Mouse (Mus musculus) right cerebral cortex, postnatal 10 days (tissue): Measurements from ENCODE around the gene Slc12a8.

Source experiments
- DNase-seq, 2 experiments: peaks; one replicate each; pipeline ENCODE4 v3.0.0; 2021; ENCODE audit warnings: low spot score in 2 of 2

The Slc12a8 gene

GRCm38 (mm10) chr16:33544346-33544745 lies 27.2 kb downstream of the Slc12a8 start:
- no peak for DNase-seq

DNA sequence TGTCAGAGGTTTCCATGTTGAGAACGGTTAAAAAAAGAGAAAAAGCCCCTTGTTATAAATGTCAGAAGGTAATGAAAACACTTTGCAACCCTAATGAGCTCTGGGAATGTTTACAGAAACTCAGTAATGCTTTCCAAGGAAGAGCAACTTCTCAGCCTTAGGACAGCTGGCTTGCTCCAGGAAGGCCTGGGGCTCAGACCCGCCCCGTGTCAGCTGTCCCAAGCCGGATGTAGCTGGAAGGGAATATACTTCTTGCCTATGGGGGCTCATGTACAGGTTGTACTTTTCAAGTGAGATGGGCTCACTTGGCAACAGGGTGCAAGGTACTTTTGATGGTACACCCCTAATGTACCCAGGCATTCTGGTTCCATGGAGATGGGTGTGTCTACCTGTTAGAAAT lies 28.4 kb downstream of the Slc12a8 start:
- DNase-seq, result no peak

DNA sequence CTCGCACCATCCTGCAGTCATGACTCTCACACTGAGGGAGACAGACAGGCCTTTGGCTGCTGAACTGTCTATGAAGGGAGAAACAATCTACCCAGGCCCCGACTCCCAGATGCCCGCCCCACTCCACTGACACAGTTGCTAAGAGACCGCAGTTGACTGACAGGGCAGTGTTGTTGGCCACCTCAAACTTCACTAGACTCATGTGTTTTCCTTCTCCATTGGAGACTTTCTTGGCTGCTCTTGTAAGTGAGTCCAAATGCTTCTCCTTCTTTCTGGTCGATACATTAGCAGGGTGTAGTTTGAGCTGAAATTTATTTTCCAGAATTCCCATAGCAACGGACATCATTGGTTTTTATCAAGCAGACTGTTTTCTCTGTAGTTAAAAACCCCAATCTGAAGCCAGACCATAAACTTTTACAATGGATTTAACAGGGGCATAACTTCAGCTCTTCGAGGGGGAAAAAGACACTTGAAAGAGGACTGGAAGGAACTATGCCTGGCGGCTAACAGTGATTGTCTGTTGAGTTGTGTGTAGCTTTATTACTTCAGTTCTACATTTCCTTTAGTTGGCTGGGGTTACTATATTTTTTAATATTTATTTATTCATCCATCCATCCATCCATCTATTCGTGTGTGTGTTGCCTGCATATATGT lies 36.7 kb downstream of the Slc12a8 start:
- no peak for DNase-seq

DNA sequence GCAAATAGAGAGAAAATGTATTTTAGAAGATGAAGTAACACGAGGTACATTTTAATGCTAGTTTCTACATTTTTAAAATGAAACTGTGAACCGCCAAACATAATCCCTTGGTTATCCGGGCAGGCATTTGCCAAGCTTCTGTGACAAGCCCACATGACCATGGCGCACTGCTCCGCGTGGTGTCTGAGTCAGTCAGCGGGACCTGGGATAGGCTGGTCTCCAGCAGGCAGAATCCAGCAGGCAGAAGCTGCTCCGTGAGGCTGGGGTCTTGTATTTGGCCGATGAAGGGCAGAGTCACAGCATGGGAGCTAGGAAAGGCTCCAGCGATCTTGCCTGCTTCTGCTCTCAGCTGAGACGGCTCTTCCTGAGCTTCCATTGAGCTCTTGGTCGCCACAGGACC lies 41.0 kb downstream of the Slc12a8 start:
- DNase-seq, result no peak

DNA sequence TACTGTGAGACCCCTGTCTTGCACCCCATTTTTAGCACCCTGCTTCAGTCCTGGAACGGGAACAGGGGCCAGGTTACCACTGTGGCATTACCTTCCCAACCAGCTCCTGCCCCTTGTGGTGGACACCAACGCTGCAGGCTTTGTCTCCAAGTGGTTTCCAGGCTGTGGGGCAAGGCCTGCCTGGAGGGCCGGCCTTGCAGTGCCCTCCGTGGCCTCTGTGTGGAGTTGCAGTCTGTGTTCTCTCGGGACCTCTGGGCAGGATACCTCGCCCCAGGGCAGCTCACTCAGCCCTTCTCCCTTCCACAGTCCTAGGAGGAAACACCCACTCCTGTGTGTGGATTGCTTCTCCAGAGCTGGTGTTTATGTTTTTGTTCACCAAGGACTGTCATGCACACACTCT lies 43.2 kb downstream of the Slc12a8 start:
- DNase-seq, result peak; percentile 67 to 79

- no peak for DNase-seq
Measured at GRCm38 (mm10) chr16:33561308-33562009, 44.3 kb downstream of the Slc12a8 start.

DNA sequence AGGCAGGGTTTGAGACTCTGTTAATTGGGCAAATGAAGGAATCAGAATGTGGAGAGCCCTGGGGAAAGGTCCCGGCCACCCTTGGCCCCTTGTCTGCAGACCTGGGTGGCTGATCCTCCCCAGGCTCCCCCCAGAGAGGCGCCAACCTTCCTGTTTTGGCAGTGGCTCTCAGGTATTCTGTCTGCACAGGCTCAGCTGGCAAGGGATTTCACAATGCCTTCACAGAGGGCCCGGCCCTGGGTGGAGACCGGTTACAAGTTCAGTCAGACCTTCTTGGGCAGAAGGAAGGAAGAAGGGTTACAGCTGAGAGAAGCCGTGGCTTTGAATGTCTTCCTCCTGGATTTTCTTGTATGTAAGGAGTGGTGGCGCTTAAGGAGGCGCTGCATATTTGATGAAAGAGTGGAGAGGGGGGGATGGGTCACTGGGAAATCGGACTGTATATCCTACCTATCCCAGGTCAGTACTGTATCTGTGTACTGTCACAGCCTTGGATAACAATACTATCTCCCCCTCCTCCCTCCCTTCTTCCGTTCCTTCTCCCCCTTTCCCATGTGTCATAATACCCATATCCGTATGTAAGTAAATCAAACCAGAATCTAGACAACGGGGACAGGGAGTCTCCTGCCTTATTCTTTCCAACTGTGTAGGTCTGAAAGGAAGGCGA lies 45.9 kb downstream of the Slc12a8 start:
- DNase-seq, result no peak

DNA sequence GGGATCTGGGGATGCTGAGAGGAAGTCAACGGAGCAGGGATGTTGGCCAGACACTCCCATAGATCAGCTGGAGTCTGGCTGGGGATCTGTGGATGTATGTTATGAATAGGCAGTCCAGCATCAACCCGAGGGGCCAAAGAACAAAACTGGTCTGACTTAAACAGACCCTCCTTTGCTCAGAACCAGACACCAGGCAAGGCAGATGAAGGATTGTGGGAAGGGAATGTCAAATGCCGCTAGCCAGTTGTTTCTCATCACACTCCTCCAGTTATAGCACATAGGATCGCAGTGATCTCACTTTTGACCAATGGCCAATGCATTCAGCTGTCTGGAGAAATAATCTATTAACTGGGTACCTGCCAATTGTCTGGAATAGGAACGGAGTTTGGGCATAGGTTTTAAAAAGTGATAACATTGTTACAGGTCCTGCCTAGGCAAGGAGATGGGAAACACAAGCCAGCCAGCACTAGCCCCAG lies 46.4 kb downstream of the Slc12a8 start:
- no peak for DNase-seq

DNA sequence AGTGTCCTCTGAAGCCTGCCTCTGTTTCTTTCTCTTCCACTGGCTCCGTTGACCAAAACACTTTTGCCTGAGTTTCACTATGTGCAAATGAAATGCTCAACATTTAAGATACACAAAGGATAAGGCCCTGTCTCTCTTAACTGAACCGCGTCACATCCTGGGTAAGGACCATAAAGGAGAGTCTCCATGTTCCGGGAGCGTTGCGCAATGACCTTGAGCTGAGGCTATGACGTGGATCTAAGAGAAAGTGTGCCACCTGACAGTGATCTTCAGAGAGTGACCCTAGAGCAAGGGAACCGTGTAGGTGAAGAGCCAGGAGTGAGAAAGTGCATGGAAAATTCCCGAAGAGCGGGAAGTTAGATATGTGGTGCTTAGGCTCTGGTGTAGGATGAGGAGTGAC lies 49.3 kb downstream of the Slc12a8 start:
- no peak for DNase-seq

DNA sequence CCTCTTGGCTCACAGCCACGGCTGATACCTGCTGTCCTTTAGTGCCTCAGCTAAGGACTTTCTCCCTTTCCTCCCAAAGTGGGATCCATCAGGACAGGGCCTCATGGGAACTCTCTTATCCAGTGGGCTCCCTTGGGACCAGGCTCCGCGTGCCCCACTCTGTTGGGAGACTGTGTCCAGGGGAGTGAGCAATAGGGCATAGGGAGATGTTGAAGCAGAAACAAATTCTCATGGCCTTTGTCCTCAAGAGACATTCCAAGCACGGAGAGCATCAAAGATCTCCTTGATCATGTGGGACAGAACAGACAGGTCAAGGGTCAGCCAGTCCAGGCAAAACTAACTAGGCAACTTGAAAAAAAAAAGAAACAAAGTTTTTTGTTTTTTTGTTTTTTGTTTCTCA lies 50.6 kb downstream of the Slc12a8 start:
- DNase-seq, result no peak

DNA sequence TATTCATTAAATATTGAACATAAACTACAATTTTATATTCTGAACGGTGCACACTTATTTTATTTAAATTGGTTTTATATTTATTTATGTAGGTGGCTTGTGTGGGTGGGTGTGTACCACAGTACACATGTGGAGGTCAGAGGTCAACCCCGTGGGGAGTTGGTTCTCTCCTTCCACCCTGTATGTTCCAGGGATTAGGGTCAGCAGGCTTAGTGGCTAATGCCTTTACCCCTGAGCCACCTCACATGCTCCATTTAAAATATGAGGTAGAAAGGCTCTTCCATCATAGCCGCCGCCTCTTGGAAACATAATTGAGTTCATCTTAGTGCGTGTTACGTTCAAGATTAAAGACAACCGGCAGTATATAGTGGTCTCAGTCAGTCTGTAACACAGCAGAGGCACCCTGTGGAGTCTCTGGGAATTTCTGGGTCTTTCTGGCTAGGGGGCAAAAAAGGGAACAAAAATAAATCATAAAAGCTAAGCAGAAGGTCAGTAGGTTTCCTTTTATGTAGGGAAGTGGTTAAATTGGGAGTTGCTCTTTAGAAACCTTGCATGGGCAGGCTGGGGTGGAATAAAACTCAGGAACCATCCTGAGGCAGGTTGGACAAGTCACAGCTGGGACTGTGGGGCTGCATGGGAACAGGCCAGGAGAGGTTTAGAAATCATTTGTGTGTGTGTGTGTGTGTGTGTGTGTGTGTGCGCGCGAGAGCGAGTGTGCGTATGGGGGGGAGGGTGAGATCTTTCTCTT lies 51.3 kb downstream of the Slc12a8 start:
- no peak for DNase-seq

DNA sequence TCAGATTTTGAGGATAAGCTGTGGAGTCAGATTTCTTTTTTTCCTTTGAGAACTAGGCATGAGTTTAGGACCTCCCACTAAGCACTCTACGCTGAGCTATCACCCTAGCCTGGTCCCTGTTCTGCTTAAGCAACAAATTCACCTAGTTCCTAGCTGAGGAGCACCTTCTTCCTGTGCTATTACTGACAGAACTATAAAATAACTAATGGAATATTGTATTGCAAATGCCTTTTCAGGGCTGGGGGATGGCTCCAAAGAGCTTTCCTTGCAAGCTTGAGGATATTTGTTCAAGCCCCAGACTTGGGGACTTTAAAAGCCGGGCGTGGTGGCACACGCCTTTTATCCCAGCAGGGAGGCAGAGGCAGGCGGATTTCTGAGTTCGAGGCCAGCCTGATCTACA lies 55.5 kb downstream of the Slc12a8 start:
- DNase-seq, result no peak

DNA sequence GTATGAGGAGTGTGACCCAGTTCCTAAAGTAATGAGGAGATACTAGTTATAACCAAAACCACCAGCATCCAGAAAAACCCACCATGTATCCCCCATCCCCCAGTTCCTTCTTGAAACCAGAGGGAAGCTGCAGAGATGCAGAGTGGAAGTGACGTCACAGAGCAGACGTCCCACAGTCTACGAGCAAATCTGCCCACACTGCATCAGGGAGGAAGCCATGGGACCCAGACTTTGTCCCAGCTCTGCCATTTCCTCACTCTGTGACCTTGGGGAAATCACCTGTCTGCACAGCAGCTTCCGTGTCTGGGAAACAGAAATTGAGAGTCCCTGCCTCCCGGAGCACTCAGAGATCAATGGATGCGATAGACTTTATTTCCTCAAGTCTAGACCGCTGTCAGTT lies 56.6 kb downstream of the Slc12a8 start:
- no peak for DNase-seq

GRCm38 (mm10) chr16:33575728-33576127 lies 58.6 kb downstream of the Slc12a8 start:
- DNase-seq, result no peak

DNA sequence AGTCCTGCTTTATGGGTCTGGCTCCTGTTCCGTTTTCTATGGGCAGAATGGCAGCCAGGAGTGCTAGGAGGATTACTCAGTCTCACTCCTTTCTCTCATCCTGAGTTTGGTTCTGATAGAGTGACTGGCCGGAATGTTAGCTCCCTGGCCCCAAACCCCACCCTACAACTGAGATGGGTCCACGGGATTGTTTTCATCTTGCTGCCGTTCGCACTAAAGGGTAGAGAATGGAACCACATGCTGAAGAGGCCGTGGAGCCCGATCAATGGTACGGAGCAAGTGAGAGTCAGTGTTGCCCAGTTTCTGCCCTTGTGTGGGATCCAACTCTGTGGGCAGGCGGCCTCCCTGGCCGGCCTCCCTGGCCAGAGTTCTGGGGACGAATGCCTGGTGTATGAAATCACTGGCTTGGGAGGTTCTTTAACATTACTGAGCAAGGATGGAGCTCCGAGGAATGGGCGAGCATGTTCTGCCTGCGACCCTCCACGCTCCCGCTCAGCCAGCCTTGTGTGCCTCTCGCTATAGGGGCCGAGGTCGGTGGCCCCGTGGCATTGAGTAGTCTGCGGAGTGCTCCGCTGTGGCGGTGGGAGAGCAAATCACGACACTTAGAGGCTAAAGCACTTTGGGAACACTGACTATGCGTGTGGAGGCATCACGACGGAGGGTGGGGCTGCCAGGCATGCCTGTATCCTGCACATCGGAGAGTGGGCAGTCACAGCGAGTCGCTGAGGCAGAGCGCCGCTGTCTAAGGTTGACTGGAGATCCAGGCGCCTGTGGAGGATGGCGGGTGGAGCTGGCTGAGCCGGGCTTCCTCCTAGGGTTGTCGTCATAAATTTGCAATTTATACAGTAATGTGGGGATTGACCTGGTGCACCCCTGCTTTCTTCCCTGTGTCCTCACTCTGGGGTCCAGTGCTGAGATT lies 59.4 kb downstream of the Slc12a8 start:
- no peak for DNase-seq

- no peak for DNase-seq
Measured at GRCm38 (mm10) chr16:33578462-33578861, 61.3 kb downstream of the Slc12a8 start.

GRCm38 (mm10) chr16:33580331-33580730 lies 63.2 kb downstream of the Slc12a8 start:
- DNase-seq, result no peak

- DNase-seq, result no peak
Measured at GRCm38 (mm10) chr16:33580736-33581241, 63.7 kb downstream of the Slc12a8 start.

GRCm38 (mm10) chr16:33581661-33582099 lies 64.6 kb downstream of the Slc12a8 start:
- no peak for DNase-seq

GRCm38 (mm10) chr16:33582495-33582894 lies 65.4 kb downstream of the Slc12a8 start:
- DNase-seq, result no peak

DNA sequence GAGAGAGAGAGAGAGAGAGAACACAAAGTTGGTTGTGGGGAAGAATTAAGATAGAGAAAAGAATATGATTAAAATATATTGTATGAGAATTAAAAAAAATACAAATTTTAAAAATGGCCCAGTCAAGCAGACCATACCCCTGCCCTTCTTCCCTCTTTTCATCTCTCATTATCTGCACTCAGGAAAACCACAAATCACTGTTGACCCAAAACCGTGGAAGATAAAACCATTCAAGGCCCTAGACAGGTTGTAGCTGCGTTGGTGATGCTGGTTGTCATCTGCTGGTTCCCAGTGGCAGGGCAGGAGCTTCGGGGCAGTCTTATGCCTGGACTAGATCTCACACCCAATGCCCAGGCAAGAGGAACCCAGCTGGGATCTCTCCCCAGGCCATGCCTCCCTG lies 66.2 kb downstream of the Slc12a8 start:
- DNase-seq, result no peak
